Mouse (Mus musculus) macrophage (primary cell): ENCODE results near the gene Stard5. TPM values are rescaled to one million over a fixed set of nuclear protein-coding genes. Genes with fewer than 3 reads are reported as not detected.

Experiments used
- H3K27ac ChIP-seq: fragments of 350-480 bp; formaldehyde crosslinking; 2 replicates; pipeline ENCODE4 v1.9.0; 2021
- H3K36me3 ChIP-seq: fragments of 350-480 bp; formaldehyde crosslinking; 2 replicates; pipeline ENCODE4 v1.9.0; 2021; ENCODE audit errors: inconsistent target
- H3K4me3 ChIP-seq: fragments of 350-480 bp; formaldehyde crosslinking; 2 replicates; pipeline ENCODE4 v1.9.0; 2021; ENCODE audit errors: inconsistent target
- H3K79me2 ChIP-seq: fragments of 350-480 bp; formaldehyde crosslinking; 2 replicates; pipeline ENCODE4 v1.9.0; 2021; ENCODE audit errors: inconsistent target
- WGBS: methylation state at CpG from one replicate; pipeline ENCODE4 v1.1.7; 2026; ENCODE audit warnings: inconsistent platforms; ENCODE audit not compliant: missing documents; 5-methylcytosine and 5-hydroxymethylcytosine counted together
- polyA plus RNA-seq: library from polyadenylated mRNA; stranded (reverse); fragments of 250-400 nt; gene quantifications from 3 replicates; pipeline ENCODE4 v1.2.4, GENCODE M21; 2018; ENCODE audit warnings: inconsistent platforms

The Stard5 gene
- polyA plus RNA-seq, 1 experiment from 2014 or later: 29.5 TPM

DNA sequence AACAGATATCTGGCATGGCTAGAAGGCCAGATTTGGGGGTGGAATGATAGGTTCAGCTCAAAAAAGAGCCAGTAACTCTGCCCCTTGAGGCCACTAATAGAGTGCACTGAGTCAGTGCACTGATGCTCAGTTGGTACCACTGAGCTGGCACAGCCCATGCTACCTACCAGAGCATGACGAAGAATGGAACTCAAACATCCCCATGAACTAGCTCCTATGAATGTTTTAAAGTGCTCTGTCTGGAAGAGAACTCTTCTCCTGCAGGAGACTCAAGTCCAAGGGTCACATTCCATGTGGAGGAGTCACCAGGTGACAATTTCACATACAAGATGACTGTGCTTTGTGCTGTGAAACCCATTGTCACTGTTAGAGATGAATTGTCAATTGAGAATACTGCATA lies 13.1 kb upstream of the Stard5 start:
- no peaks in the 10 kb centered on the region for H3K79me2 ChIP-seq
- no peak overlapping the region for H3K27ac ChIP-seq
- no peaks in the 10 kb centered on the region for H3K36me3 ChIP-seq
- WGBS: 91% methylated on average over 1 of the region's 1 CpGs
- H3K4me3 ChIP-seq: no peak overlapping the region

DNA sequence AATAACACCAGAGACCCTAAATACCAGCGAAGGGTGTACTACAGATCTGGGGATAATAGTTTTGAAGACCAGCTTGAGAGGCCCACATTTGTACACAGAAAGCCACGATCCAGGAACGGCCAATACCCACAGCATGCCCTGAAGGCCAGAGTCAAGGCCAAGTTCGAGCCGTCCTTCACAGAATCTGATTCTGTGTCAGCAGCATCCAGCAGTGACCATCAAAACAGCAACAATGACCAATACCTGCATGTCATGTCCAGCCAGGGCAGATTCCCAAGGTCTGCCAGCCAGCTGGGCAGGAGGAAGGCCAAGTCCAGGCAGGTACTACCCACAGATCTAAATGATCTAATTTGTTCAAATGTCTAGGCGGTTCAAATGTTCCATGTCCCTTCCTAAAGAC lies 9.2 kb upstream of the Stard5 start:
- Histone ChIP-seq H3K36me3 (no peaks in the 10 kb centered on the region), H3K79me2 (no peaks in the 10 kb centered on the region), H3K27ac (no peak overlapping the region), H3K4me3 (no peak overlapping the region)
- 90% methylated on average over 6 of the region's 6 CpGs for WGBS

DNA sequence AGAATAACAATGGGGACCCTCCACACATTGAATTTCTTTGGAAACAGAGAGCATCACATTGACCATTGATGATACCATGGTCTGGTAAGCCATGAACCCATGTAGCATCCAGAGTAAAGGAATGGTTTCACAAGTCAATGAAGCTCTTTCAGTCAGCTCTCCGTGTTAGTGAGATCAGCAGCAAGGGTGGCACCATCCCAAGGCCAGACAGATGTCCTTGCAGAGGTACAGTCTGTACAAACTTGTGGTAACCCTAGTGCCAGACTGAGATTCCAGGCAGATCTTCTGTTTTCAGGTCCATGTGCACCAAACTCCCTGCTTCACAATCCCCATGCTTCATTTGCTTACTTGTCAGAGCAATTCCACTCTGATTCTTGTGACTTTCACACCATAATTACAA lies 7.7 kb upstream of the Stard5 start:
- H3K27ac ChIP-seq: no peak overlapping the region
- H3K4me3 ChIP-seq: no peak overlapping the region
- H3K79me2 ChIP-seq: no peaks in the 10 kb centered on the region
- WGBS: 91% methylated on average over 1 of the region's 1 CpGs
- no peaks in the 10 kb centered on the region for H3K36me3 ChIP-seq

DNA sequence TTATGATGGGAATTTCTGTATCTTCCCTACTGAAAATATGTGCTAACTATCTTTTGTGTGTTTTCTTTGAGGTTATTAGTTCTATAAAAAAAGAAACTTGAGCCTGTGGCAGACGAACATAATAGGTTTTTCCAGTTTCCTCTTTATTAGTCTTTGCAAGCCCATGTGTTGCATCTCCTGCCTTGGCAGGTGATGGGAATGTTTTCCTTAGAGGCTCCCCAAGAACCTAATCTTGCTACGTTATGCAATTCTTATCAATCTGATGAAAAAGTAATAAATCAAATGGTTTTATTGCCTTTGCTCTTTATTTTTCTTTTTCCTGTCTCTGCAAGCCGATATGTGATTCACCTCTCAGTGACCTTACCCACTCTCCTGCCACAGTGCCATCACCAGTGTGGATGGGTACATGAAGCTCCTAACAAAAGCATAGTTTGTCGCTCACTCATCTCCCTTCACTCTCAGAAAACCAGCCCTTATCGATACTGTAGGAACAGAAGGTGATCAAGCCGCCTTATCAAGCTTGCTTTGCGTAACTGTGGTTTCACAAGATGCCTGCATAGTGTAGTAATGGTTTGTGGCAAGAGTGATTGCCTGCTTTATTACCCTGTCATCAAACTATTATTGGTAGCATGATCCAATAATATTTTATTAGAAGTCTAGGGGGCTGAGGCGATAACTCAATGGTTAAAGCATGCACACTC lies 5.1 kb upstream of the Stard5 start:
- no peak overlapping the region for H3K27ac ChIP-seq
- no peaks in the 10 kb centered on the region for H3K79me2 ChIP-seq
- 87% methylated on average over 8 of the region's 8 CpGs for WGBS
- H3K36me3 ChIP-seq: no peaks in the 10 kb centered on the region
- no peak overlapping the region for H3K4me3 ChIP-seq

DNA sequence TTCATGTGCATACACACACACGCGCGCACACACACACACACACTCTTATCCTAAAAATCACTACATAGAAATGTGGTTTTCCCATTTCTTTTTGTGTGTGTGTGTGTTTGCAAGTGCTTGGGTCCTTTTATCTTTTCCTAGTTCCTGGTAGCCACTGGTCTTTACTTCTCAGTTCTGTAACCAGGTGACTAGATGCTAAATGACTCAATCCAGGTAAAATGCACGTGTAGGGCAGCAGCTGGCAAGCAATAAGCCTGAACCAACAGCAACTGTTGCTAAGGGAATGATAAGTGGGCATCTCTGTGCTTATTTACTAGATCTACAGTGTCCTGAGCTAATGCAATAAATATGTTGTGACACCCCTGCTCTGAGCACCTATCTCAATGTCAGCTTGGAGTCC lies 4.4 kb upstream of the Stard5 start:
- Histone ChIP-seq H3K36me3 (no peaks in the 10 kb centered on the region), H3K4me3 (no peak overlapping the region), H3K27ac (no peak overlapping the region), H3K79me2 (peaks cover 4% of the 10 kb centered on the region; the same call in 1 of the 2 replicates)
- WGBS: 100% methylated on average over 4 of the region's 4 CpGs

DNA sequence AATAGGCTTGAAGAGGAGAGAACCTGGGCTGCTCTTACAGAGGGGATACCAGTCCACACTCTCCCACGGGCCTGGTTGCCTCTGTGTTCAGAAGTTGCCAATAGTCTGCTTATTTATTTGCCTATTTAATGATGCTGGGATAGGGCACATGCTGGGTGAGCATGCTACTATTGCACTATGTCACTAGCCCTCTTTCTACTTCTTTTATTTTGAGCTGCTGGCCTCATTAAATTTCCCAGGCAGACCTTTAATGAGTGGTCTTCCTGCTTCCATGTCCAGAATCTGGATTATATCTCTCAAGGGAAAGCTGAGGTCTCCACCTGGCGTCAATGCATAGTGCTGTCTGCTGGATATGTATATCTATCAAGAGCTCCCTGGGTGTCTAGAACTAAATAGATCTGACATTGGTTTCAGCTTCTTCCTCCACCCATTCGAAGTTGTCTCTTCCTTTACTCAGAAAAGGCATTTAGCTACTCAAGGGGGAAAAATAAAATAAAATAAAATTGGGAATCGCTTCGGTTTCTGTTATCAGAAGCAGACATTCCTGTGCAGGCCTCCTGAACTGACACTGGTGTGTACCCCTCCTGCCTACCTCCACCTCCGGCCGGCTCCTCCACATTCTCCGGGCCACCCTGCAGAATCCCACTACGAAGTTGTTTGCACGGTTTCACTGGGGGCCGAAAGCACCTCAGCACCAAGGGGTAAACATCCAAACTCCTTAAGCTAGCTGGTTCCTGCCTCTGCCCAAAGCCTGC lies 509 bp upstream of the Stard5 start:
- peaks cover 12% of the 10 kb centered on the region; the same call in 1 of the 2 replicates for H3K36me3 ChIP-seq
- peaks cover 35% of the 10 kb centered on the region; the same call in 1 of the 2 replicates for H3K79me2 ChIP-seq
- peak overlapping the region; percentile 81 for H3K4me3 ChIP-seq
- 11% methylated on average over 11 of the region's 11 CpGs for WGBS
- peak overlapping the region; percentile 35 for H3K27ac ChIP-seq

DNA sequence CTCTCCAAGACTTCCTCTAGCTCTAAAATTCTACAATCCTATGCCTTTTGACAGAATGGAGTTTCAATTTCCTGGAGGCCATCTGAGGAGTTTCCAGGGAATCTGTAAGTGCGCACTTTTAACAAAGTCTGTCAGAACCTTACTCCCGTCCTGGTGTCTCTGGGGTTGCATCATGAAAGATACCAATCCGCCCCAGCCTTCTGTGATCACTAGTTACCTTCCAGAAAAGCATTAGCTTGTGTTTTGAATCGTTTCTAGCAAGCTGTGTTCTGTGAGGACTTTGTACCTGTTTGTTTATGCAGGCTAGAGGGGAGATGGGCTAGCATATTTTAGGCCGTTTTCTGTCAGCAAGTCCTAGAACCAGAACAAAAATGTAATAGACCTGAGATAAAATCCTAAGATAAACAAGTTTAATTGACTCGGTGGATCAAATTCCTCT lies 942 bp downstream of the Stard5 start:
- Histone ChIP-seq H3K79me2 (peaks cover 35% of the 10 kb centered on the region; the same call in 1 of the 2 replicates), H3K36me3 (peaks cover 27% of the 10 kb centered on the region; the same call in 1 of the 2 replicates), H3K4me3 (peak overlapping the region; percentile 81), H3K27ac (peak overlapping the region; percentile 71)
- WGBS: 86% methylated on average over 6 of the region's 6 CpGs

DNA sequence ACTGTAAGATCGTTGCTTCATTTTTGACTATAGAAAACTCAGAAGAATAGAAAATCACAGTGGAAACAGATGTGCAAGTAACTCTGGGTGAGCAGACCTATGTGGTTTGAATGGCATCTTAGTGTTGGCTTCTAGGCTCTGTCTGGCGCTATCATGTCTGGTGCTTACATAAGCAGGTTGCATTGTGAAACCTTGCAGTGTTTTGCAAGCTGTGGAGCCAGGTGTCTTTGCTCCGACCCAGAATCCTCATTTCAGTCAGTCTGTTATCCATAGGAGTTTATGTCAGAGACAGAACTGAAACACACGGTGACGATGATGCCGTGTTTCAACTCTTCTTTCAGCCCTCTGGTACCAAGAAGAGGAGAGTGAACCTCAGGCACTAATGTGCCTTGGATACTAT lies 2.1 kb downstream of the Stard5 start:
- H3K27ac ChIP-seq: no peak overlapping the region
- H3K79me2 ChIP-seq: peaks cover 35% of the 10 kb centered on the region; the same call in 1 of the 2 replicates
- H3K4me3 ChIP-seq: no peak overlapping the region
- peaks cover 36% of the 10 kb centered on the region; the same call in 1 of the 2 replicates for H3K36me3 ChIP-seq
- WGBS: 76% methylated on average over 6 of the region's 6 CpGs

DNA sequence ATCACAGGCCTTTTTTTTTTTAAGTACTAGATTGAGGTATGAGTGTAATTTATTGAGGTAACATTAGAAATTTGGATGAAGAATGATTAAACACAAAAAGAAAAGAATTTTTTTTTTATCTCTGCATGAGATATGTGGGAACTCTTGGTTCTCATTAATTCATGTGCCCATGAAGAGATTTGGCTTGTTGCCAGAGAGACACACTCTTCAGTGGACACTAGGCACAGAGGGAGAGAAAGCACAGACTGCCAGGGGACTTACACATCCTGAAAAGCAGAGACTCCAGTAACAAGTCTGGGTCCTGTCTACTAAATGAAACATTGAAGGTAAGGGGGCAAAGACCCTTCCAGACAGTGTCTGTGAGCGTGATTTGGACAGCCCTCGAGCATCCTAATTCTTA lies 4.0 kb downstream of the Stard5 start:
- Histone ChIP-seq H3K79me2 (peaks cover 35% of the 10 kb centered on the region; the same call in 1 of the 2 replicates), H3K4me3 (no peak overlapping the region), H3K36me3 (peaks cover 54% of the 10 kb centered on the region), H3K27ac (no peak overlapping the region)
- 100% methylated on average over 2 of the region's 2 CpGs for WGBS

DNA sequence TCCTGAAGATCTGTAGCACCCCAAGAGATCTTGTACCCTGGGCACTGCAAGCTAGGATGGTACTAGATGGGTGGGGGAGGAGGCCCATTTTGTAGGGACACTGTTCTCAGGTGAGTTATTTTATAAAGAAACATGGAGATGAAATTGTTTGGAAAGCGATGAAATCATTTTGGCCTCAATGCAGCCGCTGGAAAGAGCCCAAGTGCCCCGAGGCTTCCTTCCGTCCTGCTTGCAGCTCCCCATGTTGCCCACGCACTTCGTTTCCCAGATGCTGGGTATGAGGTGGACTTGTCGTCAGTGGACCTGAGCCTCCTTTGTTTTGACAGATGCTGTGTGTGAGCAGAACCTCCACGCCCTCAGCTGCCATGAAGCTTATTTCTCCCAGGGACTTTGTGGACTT lies 4.7 kb downstream of the Stard5 start:
- Histone ChIP-seq H3K4me3 (no peak overlapping the region), H3K36me3 (peaks cover 61% of the 10 kb centered on the region), H3K79me2 (peaks cover 35% of the 10 kb centered on the region; the same call in 1 of the 2 replicates), H3K27ac (no peak overlapping the region)
- 94% methylated on average over 8 of the region's 8 CpGs for WGBS

DNA sequence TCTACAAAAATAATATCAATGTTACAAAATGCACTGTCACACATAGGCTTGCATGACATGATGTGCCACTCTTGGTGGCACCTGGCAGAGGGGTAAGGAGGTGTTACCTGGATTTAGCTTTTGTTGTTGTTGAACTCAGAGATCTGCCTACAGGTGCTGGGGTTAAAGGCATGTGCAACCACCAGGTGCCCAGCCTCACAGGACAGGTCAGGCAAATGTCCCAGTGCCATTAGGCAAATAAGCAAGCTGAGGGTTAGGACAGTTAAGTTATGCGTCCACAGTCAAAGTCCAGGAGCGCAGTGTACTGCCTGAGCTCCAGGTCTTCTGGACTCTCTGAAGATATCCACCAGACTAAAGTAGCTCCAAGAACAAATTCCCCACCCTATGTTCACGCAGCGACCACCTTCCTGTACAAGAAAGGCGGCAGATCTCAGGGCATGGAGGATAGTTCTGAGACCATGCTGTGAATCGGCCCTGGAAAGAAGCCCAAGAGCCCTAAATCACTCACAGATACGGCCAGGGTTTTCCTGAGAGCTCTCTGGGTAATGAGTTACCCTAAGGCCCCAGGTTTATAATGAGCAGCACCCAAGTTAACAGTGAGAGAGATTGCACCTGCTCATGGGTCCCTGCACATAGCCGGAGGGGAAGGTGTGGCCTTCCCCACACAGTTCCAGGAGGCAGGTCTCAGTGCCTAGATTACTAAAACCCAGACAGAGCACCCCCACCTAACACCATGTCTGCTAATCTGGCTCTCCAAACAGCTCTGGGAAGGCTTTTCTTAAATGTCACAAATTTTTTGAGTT lies 6.2 kb downstream of the Stard5 start:
- Histone ChIP-seq H3K79me2 (peaks cover 25% of the 10 kb centered on the region; the same call in 1 of the 2 replicates), H3K36me3 (peaks cover 76% of the 10 kb centered on the region), H3K4me3 (no peak overlapping the region), H3K27ac (no peak overlapping the region)
- WGBS: 99% methylated on average over 8 of the region's 8 CpGs

DNA sequence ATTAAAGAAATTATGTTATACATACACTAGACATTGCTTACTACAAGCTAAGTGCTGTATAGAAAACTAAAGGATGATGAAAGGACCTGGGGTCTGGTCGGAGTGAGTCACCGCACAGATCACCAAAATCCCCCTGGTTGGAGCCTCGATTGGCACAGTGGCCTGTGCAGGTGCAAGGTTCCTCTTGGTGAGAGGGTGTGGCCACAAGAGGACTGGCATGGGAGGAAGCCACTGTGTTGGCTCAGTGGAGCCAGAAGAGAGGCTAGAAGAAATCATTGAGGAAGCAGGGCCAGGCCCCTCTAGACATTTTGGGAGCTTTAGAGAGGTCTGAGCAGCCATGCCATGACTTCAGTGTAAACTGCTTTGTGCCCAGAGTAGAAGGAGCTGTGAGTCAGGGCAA lies 7.3 kb downstream of the Stard5 start:
- WGBS: 31% methylated on average over 3 of the region's 3 CpGs
- H3K27ac ChIP-seq: no peak overlapping the region
- no peak overlapping the region for H3K4me3 ChIP-seq
- peaks cover 14% of the 10 kb centered on the region; the same call in 1 of the 2 replicates for H3K79me2 ChIP-seq
- H3K36me3 ChIP-seq: peaks cover 83% of the 10 kb centered on the region

DNA sequence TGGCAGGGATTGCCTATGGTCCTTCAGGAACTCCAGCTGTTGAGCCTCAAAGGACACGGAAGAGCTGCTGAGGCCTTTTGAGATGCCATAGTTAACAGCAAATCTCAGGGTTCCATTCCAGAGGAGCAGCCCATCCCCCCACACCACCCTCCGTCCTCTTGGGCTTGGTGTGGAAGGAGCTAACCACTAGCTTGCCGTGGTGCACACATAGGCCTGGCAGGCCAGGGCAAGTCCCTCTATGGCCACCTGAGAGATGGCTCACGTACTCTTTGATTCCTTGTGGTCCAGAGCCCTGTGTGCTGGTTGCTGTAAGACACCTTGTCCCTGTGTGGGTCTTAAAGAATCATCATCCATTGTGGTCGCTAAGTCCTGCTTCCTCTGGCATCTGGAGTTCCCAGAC lies 8.8 kb downstream of the Stard5 start:
- Histone ChIP-seq H3K4me3 (no peak overlapping the region), H3K36me3 (peaks cover 89% of the 10 kb centered on the region), H3K79me2 (no peaks in the 10 kb centered on the region), H3K27ac (no peak overlapping the region)
- 89% methylated on average over 5 of the region's 5 CpGs for WGBS

DNA sequence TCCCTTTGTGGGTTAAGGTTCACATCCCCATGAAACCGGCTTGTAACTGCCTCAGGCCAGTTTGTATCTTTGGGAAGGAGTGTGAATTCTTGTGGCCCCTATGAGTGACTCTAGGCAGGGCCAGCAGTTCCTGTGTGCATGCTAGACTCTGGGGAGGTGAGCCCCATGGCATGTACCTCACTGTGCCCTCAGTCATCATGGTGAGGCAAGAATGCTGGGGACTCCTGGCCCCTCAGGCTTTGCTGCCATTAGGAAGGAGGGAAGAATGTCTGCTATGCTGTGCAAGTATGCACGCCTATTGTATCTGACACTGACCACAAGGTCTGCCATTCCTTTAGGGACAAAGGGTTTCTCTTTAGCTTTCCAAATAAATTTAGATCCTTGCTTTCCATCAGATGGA lies 9.4 kb downstream of the Stard5 start:
- H3K36me3 ChIP-seq: peaks cover 88% of the 10 kb centered on the region
- peaks cover 1% of the 10 kb centered on the region; the same call in 1 of the 2 replicates for H3K79me2 ChIP-seq
- WGBS: 91% methylated on average over 2 of the region's 2 CpGs
- no peak overlapping the region for H3K4me3 ChIP-seq
- no peak overlapping the region for H3K27ac ChIP-seq
